Mouse (Mus musculus) heart, adult 2 months (tissue): ENCODE data around the gene Gjb2. TPM values are rescaled to one million over a fixed set of nuclear protein-coding genes. Genes with fewer than 3 reads are reported as not detected.

Experiments
- DNase-seq, 2 experiments: peaks; one replicate each; pipeline ENCODE4 v3.0.0; 2021
- H3K27ac ChIP-seq: fragments of 200-600 bp; 2 replicates; pipeline ENCODE4 v1.8.1; 2022
- H3K27me3 ChIP-seq: fragments of 200-500 bp; 2 replicates; pipeline ENCODE4 v1.6.1; 2012; ENCODE audit warnings: mild to moderate bottlenecking, low read length, inconsistent platforms, mixed read lengths; ENCODE audit not compliant: control insufficient read depth, insufficient read depth
- H3K36me3 ChIP-seq: fragments of 200-500 bp; 2 replicates; pipeline ENCODE4 v1.6.1; 2012; ENCODE audit warnings: low read length, inconsistent platforms; ENCODE audit not compliant: control insufficient read depth, insufficient read depth
- H3K4me1 ChIP-seq: fragments of 200-500 bp; 2 replicates; pipeline ENCODE4 v1.6.1; 2011; ENCODE audit warnings: low read length; ENCODE audit not compliant: control insufficient read depth, insufficient read depth
- H3K4me3 ChIP-seq: fragments of 200-600 bp; 2 replicates; pipeline ENCODE4 v1.8.1; 2022
- H3K79me2 ChIP-seq: fragments of 200-500 bp; replicated peaks from 2 replicates; pipeline ENCODE4 v1.6.1; 2012; ENCODE audit warnings: mild to moderate bottlenecking, inconsistent platforms, low read length, moderate library complexity, mixed read lengths; ENCODE audit not compliant: control insufficient read depth, insufficient read depth
- H3K9ac ChIP-seq: fragments of 200-500 bp; 2 replicates; pipeline ENCODE4 v1.6.1; 2012; ENCODE audit warnings: low read depth, mild to moderate bottlenecking, control low read depth, inconsistent platforms, low read length, mixed read lengths
- CTCF ChIP-seq: fragments of 200-600 bp; IDR thresholded peaks from 2 replicates; pipeline ENCODE4 v1.8.1; 2022; ENCODE audit warnings: antibody characterized with exemption, mild to moderate bottlenecking, moderate library complexity
- EP300 ChIP-seq: fragments of 200-500 bp; IDR thresholded peaks from 2 replicates; pipeline ENCODE4 v1.6.1; 2011; ENCODE audit warnings: low read depth, low read length, control low read depth; ENCODE audit not compliant: insufficient read depth
- POLR2A ChIP-seq: fragments of 200-500 bp; IDR thresholded peaks from 2 replicates; pipeline ENCODE4 v1.6.1; 2011; ENCODE audit warnings: mild to moderate bottlenecking, low read depth, low read length, control low read depth; ENCODE audit not compliant: insufficient read depth
- WGBS: fragments of 180-500 bp; shearing (Covaris S2); methylation state at CpG from one replicate; pipeline ENCODE4 v1.1.7; 2018; 5-methylcytosine and 5-hydroxymethylcytosine counted together
- intact Hi-C: fragments of 180-260 bp; cut with DNase I; formaldehyde crosslinking; loops from one replicate; pipeline ENCODE4 v1.15.1; 2025
- polyA plus RNA-seq: library from polyadenylated mRNA; depleted of rRNA; stranded (reverse); fragments of >200 nt; gene quantifications from 2 replicates; pipeline ENCODE4 v1.2.3, GENCODE M21; 2012
- total RNA-seq, 2 experiments: library from RNA; stranded (reverse); gene quantifications; 2 replicates each; pipeline ENCODE4 v1.2.3; 2021

The Gjb2 gene
- total and polyA plus RNA-seq, 3 experiments: 0.20 TPM; not detected in 2

DNA sequence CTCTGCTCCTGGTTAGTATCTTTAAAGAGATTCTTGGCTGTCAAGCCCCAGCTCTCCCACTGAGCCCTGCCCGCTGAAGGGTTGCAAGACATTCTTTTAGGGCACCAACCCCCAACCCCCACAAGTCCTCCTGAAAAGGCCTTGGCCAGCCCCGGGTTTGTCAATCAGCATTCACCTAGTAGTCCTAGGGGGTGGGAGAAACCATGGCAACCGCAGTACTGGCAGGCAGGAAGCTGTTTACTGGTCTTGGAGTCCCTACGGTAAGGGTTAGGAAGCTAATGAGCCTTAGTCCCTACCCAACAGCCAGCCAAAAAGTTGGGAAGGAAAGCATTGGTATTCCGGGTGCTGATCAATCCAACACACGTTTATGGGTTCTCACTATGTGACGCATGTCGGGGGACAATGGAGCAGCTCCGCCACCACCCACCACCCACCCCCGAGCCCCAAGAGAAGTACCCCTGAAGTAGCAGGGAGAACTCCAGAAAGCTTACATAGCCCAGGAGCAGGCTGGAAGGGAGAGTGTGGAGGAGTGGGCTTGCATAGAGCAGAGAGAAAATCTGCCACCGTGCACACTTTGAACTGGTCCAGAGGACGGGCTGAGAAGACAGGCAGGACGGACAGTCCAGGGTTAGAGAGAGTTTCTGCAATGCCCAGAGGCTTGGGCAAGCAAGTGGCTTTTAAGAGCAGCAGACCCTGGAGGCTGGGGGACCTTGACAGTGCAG is 11.5 kb upstream of the Gjb2 start, which contains the start of gene Gm4491:
TSS of gene Gm4491 (minus strand) at position 61 of the 722 bp plus-strand sequence.
- H3K27me3 ChIP-seq: peaks cover 2% of the 10 kb centered on the region; the same call in 1 of the 2 replicates
- no peaks in the 10 kb centered on the region for H3K79me2 ChIP-seq
- H3K4me1 ChIP-seq: no peaks in the 10 kb centered on the region
- TF ChIP-seq CTCF: no peak
- no peak for TF ChIP-seq POLR2A
- TF ChIP-seq EP300: no peak
- H3K36me3 ChIP-seq: no peaks in the 10 kb centered on the region
- intact Hi-C loops: no loop called here
- H3K27ac ChIP-seq: no peak within 1 kb of the TSS
- H3K9ac ChIP-seq: no peak within 1 kb of the TSS
- 31% methylated on average over 13 of the region's 13 CpGs for WGBS
- no peak for DNase-seq
- no peak within 1 kb of the TSS for H3K4me3 ChIP-seq

DNA sequence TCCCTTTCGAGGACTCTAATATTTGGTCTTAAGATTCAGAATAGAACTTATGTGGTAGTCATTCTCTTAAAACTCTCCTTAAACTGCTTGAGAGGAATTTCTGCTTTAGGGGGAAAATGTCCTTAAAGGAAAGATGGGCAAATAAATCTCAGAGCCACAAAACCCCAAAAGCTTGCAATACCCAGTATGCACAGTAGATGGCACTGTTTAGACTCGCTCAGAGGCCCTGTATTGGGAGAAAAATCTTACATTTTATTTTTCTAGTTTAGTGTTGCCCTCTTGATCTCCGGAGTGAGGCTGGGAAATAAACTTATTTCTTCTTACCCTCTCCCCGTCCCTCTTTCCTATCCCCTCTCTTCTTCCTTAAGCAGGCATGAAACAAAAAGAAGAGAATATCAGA is 4.7 kb upstream of the Gjb2 start:
- 12% methylated on average over 4 of the region's 4 CpGs for WGBS
- Histone ChIP-seq H3K4me1 (no peaks in the 10 kb centered on the region), H3K4me3 (no peak overlapping the region), H3K79me2 (no peaks in the 10 kb centered on the region), H3K27me3 (peaks cover 12% of the 10 kb centered on the region), H3K9ac (no peak overlapping the region), H3K36me3 (no peaks in the 10 kb centered on the region), H3K27ac (no peak overlapping the region)
- intact Hi-C loops: loop anchor here (2.0 to 5.0 kb wide), 3 partner anchors 238 to 300 kb away; no protein-coding TSS in a partner anchor
- TF ChIP-seq POLR2A (no peak), EP300 (no peak), CTCF (peak; percentile 94)
- no peak for DNase-seq

DNA sequence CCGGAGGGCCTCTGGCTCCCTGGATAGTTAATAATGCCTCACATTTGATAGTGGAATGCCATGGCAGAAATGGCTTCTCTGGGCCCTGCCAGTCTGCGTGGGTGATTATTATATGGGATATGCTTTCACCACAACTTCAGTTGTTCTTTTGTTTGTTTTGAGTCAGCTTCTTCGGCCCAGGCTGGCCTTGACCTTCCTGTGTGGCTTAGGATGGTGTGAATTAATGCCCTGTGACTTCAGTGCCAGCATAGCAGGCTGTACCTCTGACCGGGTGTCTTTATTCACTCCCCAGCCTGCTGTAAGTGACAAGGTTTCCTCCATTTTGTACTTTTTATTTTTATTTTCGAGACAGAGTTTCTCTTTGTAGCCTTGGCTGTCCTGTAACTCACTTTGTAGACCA is 3.4 kb upstream of the Gjb2 start:
- intact Hi-C loops: loop anchor here (2.0 to 5.0 kb wide), 3 partner anchors 239 to 301 kb away; no protein-coding TSS in a partner anchor
- TF ChIP-seq EP300 (no peak), POLR2A (no peak), CTCF (no peak)
- no peaks in the 10 kb centered on the region for H3K4me1 ChIP-seq
- no peak for DNase-seq
- no peak overlapping the region for H3K4me3 ChIP-seq
- WGBS: 69% methylated on average over 5 of the region's 5 CpGs
- H3K79me2 ChIP-seq: no peaks in the 10 kb centered on the region
- H3K9ac ChIP-seq: no peak overlapping the region
- no peak overlapping the region for H3K27ac ChIP-seq
- H3K36me3 ChIP-seq: no peaks in the 10 kb centered on the region
- H3K27me3 ChIP-seq: peaks cover 15% of the 10 kb centered on the region

DNA sequence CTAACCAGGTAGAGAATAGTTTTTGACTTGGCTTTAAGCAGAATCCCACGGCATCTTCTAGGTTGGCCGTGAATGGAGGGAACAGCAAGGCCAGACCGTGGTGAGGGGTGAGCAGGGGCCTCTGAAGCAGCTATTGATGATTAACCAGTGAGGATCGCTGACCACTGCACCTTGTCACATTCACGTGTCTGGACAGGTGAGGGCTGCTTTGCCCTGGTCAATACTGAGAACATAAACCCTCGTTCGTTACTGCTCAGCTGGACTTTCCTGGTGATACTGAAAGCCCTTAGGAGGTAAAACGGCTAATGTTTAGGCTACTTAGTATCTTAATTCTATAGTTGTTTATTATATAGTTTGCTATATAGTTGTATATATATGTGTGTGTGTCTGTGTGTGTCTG is 2.6 kb upstream of the Gjb2 start:
- Histone ChIP-seq H3K36me3 (no peaks in the 10 kb centered on the region), H3K9ac (no peak overlapping the region), H3K4me3 (no peak overlapping the region), H3K27me3 (peaks cover 15% of the 10 kb centered on the region), H3K27ac (no peak overlapping the region), H3K4me1 (no peaks in the 10 kb centered on the region), H3K79me2 (no peaks in the 10 kb centered on the region)
- TF ChIP-seq CTCF (no peak), POLR2A (no peak), EP300 (no peak)
- no peak for DNase-seq
- intact Hi-C loops: loop anchor here (5.0 kb wide), 1 partner anchor 240 kb away; no protein-coding TSS in a partner anchor
- WGBS: 82% methylated on average over 8 of the region's 8 CpGs

DNA sequence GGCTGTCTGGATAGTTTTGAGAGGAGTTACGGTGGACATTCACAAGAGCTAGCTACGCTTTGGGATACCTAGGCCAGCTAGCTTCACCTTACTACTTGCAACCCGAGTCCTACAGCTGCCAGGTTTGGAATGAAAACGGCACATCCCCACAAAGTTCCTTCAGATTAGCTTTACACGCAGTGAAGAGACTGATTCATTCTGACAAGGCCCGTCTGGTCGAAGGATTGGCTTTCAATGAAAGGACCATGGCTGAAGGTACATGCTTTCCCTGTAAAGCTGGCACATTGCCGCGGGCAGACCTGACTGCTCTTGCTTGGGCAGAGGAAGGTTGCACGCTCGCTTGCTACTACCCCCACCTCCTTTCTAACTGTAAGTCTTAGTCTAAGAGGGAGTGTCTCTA is 1.2 kb upstream of the Gjb2 start:
- Histone ChIP-seq H3K27ac (no peak overlapping the region), H3K27me3 (peaks cover 13% of the 10 kb centered on the region), H3K79me2 (no peaks in the 10 kb centered on the region), H3K9ac (no peak overlapping the region), H3K4me3 (no peak overlapping the region), H3K36me3 (no peaks in the 10 kb centered on the region), H3K4me1 (no peaks in the 10 kb centered on the region)
- no peak for TF ChIP-seq CTCF
- TF ChIP-seq POLR2A: no peak
- no peak for TF ChIP-seq EP300
- DNase-seq: no peak
- WGBS: 53% methylated on average over 11 of the region's 11 CpGs
- intact Hi-C loops: loop anchor here (5.0 kb wide), 1 partner anchor 242 kb away; no protein-coding TSS in a partner anchor

DNA sequence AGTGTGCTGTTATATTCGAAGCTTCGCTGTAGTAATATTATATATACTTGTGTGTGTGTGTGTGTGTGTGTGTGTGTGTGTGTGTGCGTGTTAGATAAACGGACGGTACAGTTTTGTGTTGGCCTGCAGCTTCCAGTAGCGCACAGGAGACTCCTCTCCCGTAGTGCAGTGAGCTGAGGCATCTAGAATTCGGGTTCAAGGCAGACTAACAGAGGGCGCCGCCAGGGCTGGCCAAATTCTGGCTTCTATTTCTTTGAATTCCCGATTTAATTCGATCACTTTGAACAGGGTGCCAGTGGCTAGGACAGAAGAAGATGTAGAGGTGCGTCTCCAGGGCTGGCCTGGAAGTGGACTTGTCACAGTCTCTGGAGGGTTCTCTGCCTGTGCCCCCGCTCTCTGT is 609 bp upstream of the Gjb2 start:
- WGBS: 22% methylated on average over 14 of the region's 14 CpGs
- intact Hi-C loops: loop anchor here (5.0 kb wide), 1 partner anchor 242 kb away; no protein-coding TSS in a partner anchor
- H3K27me3 ChIP-seq: peaks cover 13% of the 10 kb centered on the region

More for the DNA sequence above, 609 bp upstream of the Gjb2 start:
- TF ChIP-seq EP300 (no peak), POLR2A (no peak), CTCF (no peak)
- Histone ChIP-seq H3K9ac (no peak overlapping the region), H3K36me3 (no peaks in the 10 kb centered on the region), H3K79me2 (no peaks in the 10 kb centered on the region), H3K4me1 (no peaks in the 10 kb centered on the region), H3K27ac (no peak overlapping the region), H3K4me3 (no peak overlapping the region)
- DNase-seq: no peak
